Mouse (Mus musculus) forebrain, embryonic 16.5 days (tissue): Measurements from ENCODE around the gene Sept5. TPM values are rescaled to one million over a fixed set of nuclear protein-coding genes. Genes with fewer than 3 reads are reported as not detected.

ENCODE experiments used
- ATAC-seq: fragments of 200-750 bp; cut with Nextera tagmentation; 2 replicates; pipeline ENCODE4 v1.8.0; 2017; ENCODE audit warnings: mild to moderate bottlenecking, moderate library complexity
- H3K27ac ChIP-seq: fragments of 300-500 bp; sonication (generic); 2 replicates; pipeline ENCODE4 v1.5.1; 2014; ENCODE audit warnings: low read length, control low read depth
- H3K27me3 ChIP-seq: fragments of 300-500 bp; sonication (generic); replicated peaks from 2 replicates; pipeline ENCODE4 v1.6.1; 2014; ENCODE audit warnings: low read length; ENCODE audit not compliant: control insufficient read depth, insufficient read depth
- H3K36me3 ChIP-seq: fragments of 300-500 bp; sonication (generic); 2 replicates; pipeline ENCODE4 v1.6.1; 2014; ENCODE audit not compliant: control insufficient read depth, insufficient read depth
- H3K4me1 ChIP-seq: fragments of 300-500 bp; sonication (generic); replicated peaks from 2 replicates; pipeline ENCODE4 v1.6.1; 2014; ENCODE audit warnings: low read length; ENCODE audit not compliant: control insufficient read depth, insufficient read depth
- H3K4me2 ChIP-seq: fragments of 300-500 bp; sonication (generic); 2 replicates; pipeline ENCODE4 v1.6.1; 2014; ENCODE audit warnings: mild to moderate bottlenecking, low read length, control low read depth
- H3K4me3 ChIP-seq: fragments of 300-500 bp; sonication (generic); replicated peaks from 2 replicates; pipeline ENCODE4 v1.5.1; 2014; ENCODE audit warnings: mild to moderate bottlenecking, low read length, control low read depth
- H3K9ac ChIP-seq: fragments of 300-500 bp; sonication (generic); replicated peaks from 2 replicates; pipeline ENCODE4 v1.6.1; 2014; ENCODE audit warnings: low read depth, low read length, control low read depth
- H3K9me3 ChIP-seq: fragments of 300-500 bp; sonication (generic); 2 replicates; pipeline ENCODE4 v1.6.1; 2016; ENCODE audit warnings: low read length; ENCODE audit not compliant: control insufficient read depth
- WGBS: fragments of 180-500 bp; shearing (Covaris S2); extraction: QIAGEN DNeasy Blood & Tissue Kit; methylation state at CpG from one replicate; pipeline ENCODE4 v1.1.7; 2014; 5-methylcytosine and 5-hydroxymethylcytosine counted together
- polyA plus RNA-seq: library from polyadenylated mRNA; unstranded; fragments of >200 nt; fragmentation: Nextera tagmentation; extraction: Ambion mirVana; gene quantifications from 2 replicates; pipeline ENCODE4 v1.2.1, GENCODE M21; 2015

Gene Sept5
- polyA plus RNA-seq, 1 experiment from 2014 or later = 228 TPM

DNA sequence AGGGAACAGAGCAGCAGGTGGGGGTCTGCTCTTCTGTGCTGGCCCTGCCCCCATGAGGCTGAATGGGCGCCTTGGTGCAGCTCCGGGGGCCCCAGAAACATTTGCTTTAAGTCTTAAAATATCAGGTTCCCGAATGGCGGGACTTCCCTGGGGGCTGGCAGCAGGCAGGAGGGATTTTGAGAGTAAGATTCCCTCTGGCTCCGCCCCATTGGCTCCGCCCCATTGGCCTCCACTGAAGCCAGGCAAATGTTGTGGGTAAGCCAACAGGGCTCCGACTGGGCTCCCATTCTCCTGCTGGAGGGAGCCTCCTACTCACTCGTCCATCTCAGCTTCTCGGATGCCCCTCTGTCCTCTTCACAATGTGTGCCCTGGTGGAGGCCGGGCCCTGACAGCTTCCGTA is 21.5 kb downstream of the Sept5 start:
- H3K36me3 ChIP-seq = no peaks in the 10 kb centered on the region
- H3K9me3 ChIP-seq = no peaks in the 10 kb centered on the region
- H3K27me3 ChIP-seq = 0 out of 2 replicates have a peak, but pooled peaks cover 2% of the 10 kb centered on the region
- no peak overlapping the region for H3K4me3 ChIP-seq
- H3K4me2 ChIP-seq = peak overlapping the region; percentile 11; the same call in 1 of the 2 replicates
- 0 out of 2 replicates have a peak, but pooled peaks have one; percentile 20 for ATAC-seq
- no peak overlapping the region for H3K27ac ChIP-seq
- H3K9ac ChIP-seq = no peak overlapping the region
- H3K4me1 ChIP-seq = peaks cover 4% of the 10 kb centered on the region
- 5% methylated on average over 11 of the region's 11 CpGs for WGBS

DNA sequence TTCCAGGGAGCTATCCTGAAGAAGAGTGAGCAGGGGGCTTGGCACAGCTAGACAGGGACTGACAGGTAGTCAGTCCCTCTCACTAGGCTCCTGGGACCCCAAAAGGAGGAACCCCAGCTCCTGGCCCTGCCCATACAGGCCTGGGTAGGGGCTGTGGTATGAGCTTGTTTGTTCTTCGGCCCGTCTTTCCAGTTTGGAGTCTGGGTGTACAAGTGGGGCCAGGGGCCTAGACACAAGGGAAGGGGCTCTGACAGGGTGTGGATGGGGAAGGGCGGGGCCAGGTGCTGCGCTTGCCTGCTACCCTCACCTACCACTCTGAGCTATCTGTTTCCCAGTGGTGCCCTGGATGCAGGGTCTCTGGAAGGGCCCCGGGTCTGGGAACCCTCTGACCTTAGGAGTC is 24.0 kb downstream of the Sept5 start:
- no peak overlapping the region for H3K4me3 ChIP-seq
- no peak overlapping the region for H3K27ac ChIP-seq
- 81% methylated on average over 5 of the region's 5 CpGs for WGBS
- H3K9me3 ChIP-seq = no peaks in the 10 kb centered on the region
- H3K36me3 ChIP-seq = no peaks in the 10 kb centered on the region
- H3K4me1 ChIP-seq = peaks cover 4% of the 10 kb centered on the region
- H3K9ac ChIP-seq = no peak overlapping the region
- 0 out of 2 replicates have a peak, but pooled peaks cover 2% of the 10 kb centered on the region for H3K27me3 ChIP-seq
- no peak overlapping the region for H3K4me2 ChIP-seq
- no peak for ATAC-seq

DNA sequence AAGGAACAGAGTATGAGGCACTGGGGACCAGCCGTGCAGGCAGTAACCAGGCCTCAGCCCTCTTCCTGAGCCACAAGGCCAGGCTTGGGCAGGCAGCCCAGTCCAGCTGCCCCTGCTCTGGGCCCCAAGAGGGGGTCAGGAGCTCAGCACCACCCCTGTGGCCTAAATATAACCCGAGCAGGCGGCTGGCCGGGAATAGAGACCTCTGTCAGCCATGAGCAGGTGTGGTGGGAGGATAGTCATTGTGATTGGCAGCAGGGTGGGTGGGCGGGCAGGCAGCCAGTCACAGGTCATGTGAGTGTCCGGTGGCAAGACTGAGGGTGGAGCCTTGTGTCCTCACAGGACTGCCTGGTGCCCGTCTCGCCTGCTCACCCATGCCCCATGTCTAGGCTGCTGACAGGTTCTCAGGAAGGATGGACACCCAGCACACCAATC is 25.5 kb downstream of the Sept5 start:
- 0 out of 2 replicates have a peak, but pooled peaks cover 2% of the 10 kb centered on the region for H3K27me3 ChIP-seq
- no peak overlapping the region for H3K4me3 ChIP-seq
- WGBS = 59% methylated on average over 8 of the region's 8 CpGs
- no peak overlapping the region for H3K9ac ChIP-seq
- no peaks in the 10 kb centered on the region for H3K36me3 ChIP-seq
- peaks cover 4% of the 10 kb centered on the region for H3K4me1 ChIP-seq
- no peaks in the 10 kb centered on the region for H3K9me3 ChIP-seq
- H3K4me2 ChIP-seq = no peak overlapping the region
- ATAC-seq = no peak; the same call in 1 of the 2 replicates
- no peak overlapping the region for H3K27ac ChIP-seq

DNA sequence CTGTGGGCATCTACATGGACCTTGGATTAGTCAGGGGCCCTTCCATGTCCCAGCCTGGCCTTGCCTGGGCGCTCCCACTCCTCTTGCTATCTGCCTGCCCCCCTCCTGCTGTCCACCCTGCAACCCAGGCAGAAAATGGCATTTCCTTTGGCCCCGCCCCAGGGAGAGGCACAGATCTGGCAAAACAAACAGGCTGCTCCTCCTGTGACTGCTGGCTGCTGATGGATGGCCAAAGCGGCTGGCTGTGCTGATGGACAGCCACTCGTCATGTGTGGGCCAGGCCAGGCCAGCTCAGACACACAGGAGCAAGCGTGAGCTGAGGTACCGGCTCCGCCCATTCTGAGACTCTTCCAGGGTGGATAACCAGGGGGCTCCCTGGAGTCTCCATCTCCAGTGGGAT is 28.3 kb downstream of the Sept5 start:
- WGBS = 60% methylated on average over 7 of the region's 7 CpGs
- no peak for ATAC-seq
- Histone ChIP-seq H3K4me1 (no peaks in the 10 kb centered on the region), H3K27ac (no peak overlapping the region), H3K36me3 (no peaks in the 10 kb centered on the region), H3K27me3 (no peaks in the 10 kb centered on the region), H3K4me3 (no peak overlapping the region), H3K9ac (no peak overlapping the region), H3K9me3 (no peaks in the 10 kb centered on the region), H3K4me2 (no peak overlapping the region)

DNA sequence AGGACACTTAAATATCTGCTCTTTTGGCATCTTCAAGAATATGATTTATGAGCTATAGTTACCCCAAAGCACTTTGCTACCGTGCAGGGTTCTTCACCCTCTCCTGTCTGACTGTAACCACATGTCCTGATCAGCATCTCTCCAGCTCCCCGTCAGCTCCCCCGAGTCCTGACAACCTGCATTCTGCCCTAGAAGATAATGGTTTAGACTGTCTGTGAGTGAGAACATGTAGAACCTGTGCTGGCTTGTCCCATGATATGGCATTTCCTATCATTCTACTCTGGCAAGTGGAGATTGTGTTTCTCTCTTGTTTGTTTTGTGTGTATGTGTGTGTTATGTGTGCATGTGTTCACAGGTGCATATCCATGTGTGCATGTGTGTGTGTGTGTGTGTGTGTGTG is 31.7 kb downstream of the Sept5 start:
- H3K9me3 ChIP-seq = no peaks in the 10 kb centered on the region
- no peak overlapping the region for H3K4me2 ChIP-seq
- no peak for ATAC-seq
- H3K36me3 ChIP-seq = no peaks in the 10 kb centered on the region
- no peaks in the 10 kb centered on the region for H3K4me1 ChIP-seq
- no peak overlapping the region for H3K4me3 ChIP-seq
- no peak overlapping the region for H3K9ac ChIP-seq
- WGBS = 82% methylated on average over 3 of the region's 3 CpGs
- peaks cover 8% of the 10 kb centered on the region for H3K27me3 ChIP-seq
- H3K27ac ChIP-seq = no peak overlapping the region

DNA sequence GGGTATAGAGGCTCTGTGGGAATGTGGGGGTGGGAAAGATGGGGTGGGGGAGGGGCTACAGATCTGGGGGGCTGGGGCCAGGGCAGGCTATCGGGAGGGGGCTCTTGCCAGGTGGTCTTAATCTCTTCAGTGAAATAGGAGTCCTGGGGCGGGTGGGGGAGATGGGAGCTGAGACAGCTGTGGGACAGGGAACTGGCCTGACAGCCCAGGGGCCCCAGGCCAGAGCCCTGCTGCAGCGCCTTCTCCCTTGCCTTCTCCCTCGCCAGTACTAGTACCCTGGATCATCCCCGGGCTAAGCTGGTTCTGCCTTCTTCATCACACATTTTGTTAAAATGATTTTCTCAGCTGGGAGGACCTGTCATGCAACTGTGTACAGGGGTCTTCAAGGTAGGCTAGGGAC is 33.5 kb downstream of the Sept5 start:
- no peak for ATAC-seq
- Histone ChIP-seq H3K36me3 (no peaks in the 10 kb centered on the region), H3K9ac (no peak overlapping the region), H3K4me2 (no peak overlapping the region), H3K4me3 (no peak overlapping the region), H3K27ac (no peak overlapping the region), H3K9me3 (no peaks in the 10 kb centered on the region), H3K27me3 (peaks cover 16% of the 10 kb centered on the region), H3K4me1 (peaks cover 5% of the 10 kb centered on the region; the same call in 1 of the 2 replicates)
- WGBS = 42% methylated on average over 5 of the region's 5 CpGs

DNA sequence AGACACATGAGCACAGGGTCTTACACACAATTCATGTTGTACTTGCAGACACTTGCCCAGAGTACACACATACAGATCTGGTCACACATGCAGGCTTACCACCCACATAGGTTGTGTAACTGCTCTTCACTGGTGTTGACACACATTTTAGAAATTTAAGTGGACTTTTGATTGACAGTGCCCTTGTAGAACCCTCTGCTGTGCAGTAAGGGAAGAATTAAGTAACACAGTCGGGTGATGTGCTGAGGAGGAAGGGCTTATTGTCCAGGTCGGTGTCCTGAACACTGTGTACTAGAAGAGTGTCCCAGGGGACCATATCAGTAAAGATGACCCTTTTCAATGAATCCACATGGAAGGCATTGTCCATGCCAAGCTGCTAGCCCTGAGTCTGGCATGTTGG is 35.8 kb downstream of the Sept5 start:
- Histone ChIP-seq H3K4me2 (no peak overlapping the region), H3K4me3 (no peak overlapping the region), H3K36me3 (no peaks in the 10 kb centered on the region), H3K9me3 (no peaks in the 10 kb centered on the region), H3K4me1 (peaks cover 9% of the 10 kb centered on the region; the same call in 1 of the 2 replicates), H3K27me3 (peaks cover 39% of the 10 kb centered on the region), H3K9ac (no peak overlapping the region), H3K27ac (no peak overlapping the region)
- ATAC-seq = no peak
- 77% methylated on average over 2 of the region's 2 CpGs for WGBS

DNA sequence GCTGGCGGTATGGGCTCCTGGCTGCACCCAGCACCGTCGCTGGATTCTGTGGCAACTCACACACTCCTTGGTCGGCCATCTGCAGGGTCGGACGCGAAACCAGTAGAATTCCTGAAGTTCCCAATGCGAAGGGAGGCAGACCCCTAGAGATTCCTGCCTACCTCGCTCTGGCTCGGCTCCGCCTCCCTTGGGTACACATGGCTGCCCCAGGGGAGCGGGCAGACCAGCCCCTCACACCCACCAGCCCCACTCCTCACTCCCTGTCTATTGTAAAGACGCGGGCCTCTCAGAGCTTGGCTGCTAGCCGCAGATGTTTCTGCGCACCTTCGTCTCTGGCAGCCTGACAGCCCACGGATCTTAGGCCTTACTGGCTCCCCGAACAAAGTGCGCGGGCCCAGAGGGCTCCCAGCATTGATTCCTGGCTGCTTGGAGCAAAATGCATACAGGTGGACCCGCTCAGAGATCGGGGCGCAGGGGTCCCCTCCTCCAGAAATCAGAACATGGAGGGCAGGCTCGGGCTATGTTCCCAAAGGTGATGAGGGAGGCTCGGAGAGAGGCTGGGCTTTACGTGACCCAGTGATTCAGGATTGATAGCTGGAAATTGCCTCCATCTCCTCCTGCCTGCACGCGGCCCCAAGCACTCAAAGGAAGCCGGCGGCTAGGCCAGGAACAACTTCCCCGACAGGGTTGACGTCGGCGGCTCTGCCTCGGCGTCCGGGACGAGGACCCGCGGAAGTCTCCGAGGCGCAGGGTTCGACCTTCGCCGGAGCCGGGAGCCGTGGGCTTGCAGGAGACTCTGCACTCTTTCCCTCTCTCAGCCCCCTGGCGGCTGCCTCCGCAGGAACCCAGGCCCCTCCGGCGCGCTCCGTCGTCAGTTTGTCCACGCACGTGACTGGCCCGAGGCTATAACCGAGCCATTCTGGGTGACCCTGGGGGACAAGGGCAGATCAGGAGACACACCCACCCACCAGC is 38.4 kb downstream of the Sept5 start:
- 1% methylated on average over 59 of the region's 59 CpGs for WGBS
- Histone ChIP-seq H3K9ac (no peak overlapping the region), H3K4me2 (peak overlapping the region; percentile 36), H3K27me3 (peaks cover 61% of the 10 kb centered on the region), H3K4me1 (peaks cover 21% of the 10 kb centered on the region), H3K36me3 (no peaks in the 10 kb centered on the region), H3K4me3 (peak overlapping the region; percentile 19; the same call in 1 of the 2 replicates), H3K27ac (no peak overlapping the region), H3K9me3 (no peaks in the 10 kb centered on the region)
- 0 out of 2 replicates have a peak, but pooled peaks have one; percentile 24 for ATAC-seq
